Mouse (Mus musculus) ES-CJ7 (cell line): ENCODE data around the gene Gm28891.
"Not testable (repeated sequence)": the region's sequence is repeated elsewhere in the genome, so short reads cannot be mapped to it uniquely, and the experiment has no call there.

ENCODE experiments used
- DNase-seq: peaks from one replicate; pipeline ENCODE4 v3.0.0; 2011; ENCODE audit warnings: low read depth, low spot score

Gm28891 gene

GRCm38 (mm10) chrY:60240902-60241301, at the start of gene Gm28891:
Gm28891 (plus strand) TSS chrY:60241202.
- not testable (repeated sequence) for DNase-seq
